Mouse (Mus musculus): Measurements from ENCODE around the gene Gm7137.
"Not testable (repeated sequence)": the region's sequence is repeated elsewhere in the genome, so short reads cannot be mapped to it uniquely, and the experiment has no call there.

Gene Gm7137

GRCm38 (mm10) chr10:77787876-77788275 lies at the start of gene Gm7137:
Gm7137 (minus strand) TSS chr10:77788200.
- DNase-seq (ENCODE audit: low spot score) = peak; percentile 42

- DNase-seq (ENCODE audit: low spot score) = no peak
Observed at GRCm38 (mm10) chr10:77835647-77836046, 47.6 kb upstream of the Gm7137 start, which contains the start of gene Krtap10-10. Krtap10-10 (plus strand) TSS chr10:77835947.

- DNase-seq (ENCODE audit: low spot score) = peak; percentile 19
Observed at GRCm38 (mm10) chr10:77826951-77827350, 39.0 kb upstream of the Gm7137 start, which contains the start of gene Krtap10-4. Krtap10-4 (minus strand) TSS chr10:77827095.

- no peak for DNase-seq (ENCODE audit: low spot score)
Observed at GRCm38 (mm10) chr10:77819203-77819602, 31.2 kb upstream of the Gm7137 start.

- DNase-seq (ENCODE audit: low spot score) = no peak
Observed at GRCm38 (mm10) chr10:77818523-77818922, 30.5 kb upstream of the Gm7137 start.

- peak; percentile 57 for DNase-seq (ENCODE audit: low spot score)
Observed at GRCm38 (mm10) chr10:77815514-77815913, 27.5 kb upstream of the Gm7137 start.

- no peak for DNase-seq (ENCODE audit: low spot score)
Observed at GRCm38 (mm10) chr10:77814382-77814781, 26.4 kb upstream of the Gm7137 start, which contains the start of gene Gm2696. Gm2696 (plus strand) TSS chr10:77814682.

- DNase-seq (ENCODE audit: low spot score) = no peak
Observed at GRCm38 (mm10) chr10:77811743-77812142, 23.7 kb upstream of the Gm7137 start, which contains the start of gene Gm9507. Gm9507 (minus strand) TSS chr10:77811843.

- DNase-seq (ENCODE audit: low spot score) = no peak
Observed at GRCm38 (mm10) chr10:77804095-77804494, 16.1 kb upstream of the Gm7137 start.

- no peak for DNase-seq (ENCODE audit: low spot score)
Observed at GRCm38 (mm10) chr10:77798921-77799508, 11.0 kb upstream of the Gm7137 start, which contains the start of gene Gm19668. Gm19668 (minus strand) TSS chr10:77799133.

GRCm38 (mm10) chr10:77798164-77798920 lies 10.3 kb upstream of the Gm7137 start:
- not testable (repeated sequence) for DNase-seq (ENCODE audit: low spot score)

GRCm38 (mm10) chr10:77797677-77798076 lies 9.7 kb upstream of the Gm7137 start:
- DNase-seq (ENCODE audit: low spot score) = no peak

- DNase-seq (ENCODE audit: low spot score) = no peak
Observed at GRCm38 (mm10) chr10:77794976-77795375, 7.0 kb upstream of the Gm7137 start, which contains the start of gene Gm9639. Gm9639 (minus strand) TSS chr10:77795076.

- no peak for DNase-seq (ENCODE audit: low spot score)
Observed at GRCm38 (mm10) chr10:77788621-77789020, 621 bp upstream of the Gm7137 start.

- DNase-seq (ENCODE audit: low spot score) = not testable (repeated sequence)
Observed at GRCm38 (mm10) chr10:77783396-77783795, 4.6 kb downstream of the Gm7137 start.

- DNase-seq (ENCODE audit: low spot score) = not testable (repeated sequence)
Observed at GRCm38 (mm10) chr10:77782442-77782841, 5.6 kb downstream of the Gm7137 start, which contains the start of gene Gm3250. Gm3250 (minus strand) TSS chr10:77782542.

GRCm38 (mm10) chr10:77776844-77777243 lies 11.2 kb downstream of the Gm7137 start, which contains the start of gene Gm7138:
Gm7138 (minus strand) TSS chr10:77776944.
- not testable (repeated sequence) for DNase-seq (ENCODE audit: low spot score)

GRCm38 (mm10) chr10:77772142-77772541 lies 15.9 kb downstream of the Gm7137 start:
- DNase-seq (ENCODE audit: low spot score) = not testable (repeated sequence)

- not testable (repeated sequence) for DNase-seq (ENCODE audit: low spot score)
Observed at GRCm38 (mm10) chr10:77771225-77771624, 16.8 kb downstream of the Gm7137 start, which contains the start of gene Gm3238. Gm3238 (minus strand) TSS chr10:77771325.

GRCm38 (mm10) chr10:77769727-77770126 lies 18.3 kb downstream of the Gm7137 start:
- DNase-seq (ENCODE audit: low spot score) = no peak

GRCm38 (mm10) chr10:77759582-77759981 lies 28.4 kb downstream of the Gm7137 start, which contains the start of gene Gm3233:
Gm3233 (minus strand) TSS chr10:77759682.
- not testable (repeated sequence) for DNase-seq (ENCODE audit: low spot score)

- no peak for DNase-seq (ENCODE audit: low spot score)
Observed at GRCm38 (mm10) chr10:77753448-77753847, 34.6 kb downstream of the Gm7137 start.

Data from MN1 (cell line).